Mouse (Mus musculus) liver, embryonic 15.5 days (tissue): ENCODE results near the gene Gdf10. TPM values are rescaled to one million over a fixed set of nuclear protein-coding genes. Genes with fewer than 3 reads are reported as not detected.

ENCODE experiments used
- ATAC-seq: fragments of 200-750 bp; cut with Nextera tagmentation; 2 replicates; pipeline ENCODE4 v1.8.0; 2017; ENCODE audit warnings: moderate number of reproducible peaks, mild to moderate bottlenecking, moderate library complexity; ENCODE audit not compliant: insufficient read depth
- H3K27ac ChIP-seq: fragments of 300-500 bp; sonication (generic); replicated peaks from 2 replicates; pipeline ENCODE4 v1.5.1; 2015; ENCODE audit warnings: mild to moderate bottlenecking, inconsistent platforms
- H3K27me3 ChIP-seq: fragments of 300-500 bp; sonication (generic); 2 replicates; pipeline ENCODE4 v1.6.1; 2015; ENCODE audit warnings: mild to moderate bottlenecking, inconsistent platforms
- H3K36me3 ChIP-seq: fragments of 300-500 bp; sonication (generic); replicated peaks from 2 replicates; pipeline ENCODE4 v1.6.1; 2015; ENCODE audit warnings: moderate library complexity, mild to moderate bottlenecking, inconsistent platforms
- H3K4me1 ChIP-seq: fragments of 300-500 bp; sonication (generic); replicated peaks from 2 replicates; pipeline ENCODE4 v1.6.1; 2015; ENCODE audit warnings: inconsistent platforms
- H3K4me2 ChIP-seq: fragments of 300-500 bp; sonication (generic); 2 replicates; pipeline ENCODE4 v1.6.1; 2015; ENCODE audit warnings: moderate library complexity, mild to moderate bottlenecking, inconsistent platforms
- H3K4me3 ChIP-seq: fragments of 300-500 bp; sonication (generic); replicated peaks from 2 replicates; pipeline ENCODE4 v1.5.1; 2015; ENCODE audit warnings: mild to moderate bottlenecking, inconsistent platforms
- H3K9ac ChIP-seq: fragments of 300-500 bp; sonication (generic); 2 replicates; pipeline ENCODE4 v1.6.1; 2015; ENCODE audit warnings: moderate library complexity, mild to moderate bottlenecking, inconsistent platforms
- H3K9me3 ChIP-seq: fragments of 300-500 bp; sonication (generic); replicated peaks from 2 replicates; pipeline ENCODE4 v1.6.1; 2016; ENCODE audit warnings: inconsistent platforms
- WGBS: fragments of 180-500 bp; shearing (Covaris S2); methylation state at CpG from one replicate; pipeline ENCODE4 v1.1.7; 2015; ENCODE audit warnings: mixed read lengths; ENCODE audit not compliant: insufficient replicate concordance; 5-methylcytosine and 5-hydroxymethylcytosine counted together
- polyA plus RNA-seq: library from polyadenylated mRNA; unstranded; fragments of >200 nt; fragmentation: Nextera tagmentation; extraction: Ambion mirVana; gene quantifications from 2 replicates; pipeline ENCODE4 v1.2.1, GENCODE M21; 2015

The Gdf10 gene
- polyA plus RNA-seq = 5.6 and 6.4 TPM in 2 replicates

DNA sequence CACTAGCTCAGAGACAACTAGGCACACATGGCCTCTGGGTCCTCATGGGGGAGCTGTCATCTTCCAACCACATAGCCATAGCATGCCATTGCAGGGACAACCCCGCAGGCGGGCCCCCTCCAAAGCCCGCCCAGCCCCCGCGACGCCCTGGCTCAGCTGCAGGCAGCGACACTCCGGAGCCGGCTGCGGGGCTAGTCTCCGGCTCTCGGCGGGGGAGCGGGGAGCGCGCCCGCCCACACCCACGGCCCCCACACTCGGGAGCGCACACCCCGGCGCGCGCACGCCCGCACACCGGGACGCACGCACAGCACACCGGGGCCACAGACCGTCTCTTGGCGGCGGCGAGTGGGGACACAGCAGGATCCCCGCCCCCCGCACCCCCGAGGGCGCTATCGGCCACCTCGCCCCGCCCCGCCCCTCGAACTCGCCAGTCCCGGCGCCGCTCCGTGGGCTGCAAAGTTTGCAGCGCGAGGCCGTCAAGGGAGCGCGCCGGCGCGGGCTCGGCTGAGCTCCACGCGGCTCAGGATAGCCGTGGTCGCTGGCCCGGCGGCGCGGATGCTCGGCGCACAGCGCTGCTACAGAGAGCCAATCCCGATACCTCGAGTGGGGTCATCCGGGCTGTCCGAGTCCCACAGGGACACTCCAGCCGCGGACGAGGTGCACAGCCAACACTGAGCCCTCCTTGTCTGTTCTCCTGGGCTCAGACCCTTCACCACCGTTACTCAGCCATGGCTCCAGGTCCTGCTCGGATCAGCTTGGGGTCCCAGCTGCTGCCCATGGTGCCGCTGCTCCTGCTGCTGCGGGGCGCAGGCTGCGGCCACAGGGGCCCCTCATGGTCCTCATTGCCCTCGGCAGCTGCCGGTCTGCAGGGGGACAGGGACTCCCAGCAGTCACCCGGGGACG is at the start of gene Gdf10:
TSS of gene Gdf10 (plus strand) at position 420 of the 903 bp plus-strand sequence.
- H3K36me3 ChIP-seq = no peaks in the 10 kb centered on the region
- no peak within 1 kb of the TSS for H3K9ac ChIP-seq
- peaks cover 63% of the 10 kb centered on the region for H3K27me3 ChIP-seq
- H3K27ac ChIP-seq = no peak within 1 kb of the TSS
- peak within 1 kb of the TSS; percentile 57 for H3K4me2 ChIP-seq
- H3K9me3 ChIP-seq = no peaks in the 10 kb centered on the region
- H3K4me1 ChIP-seq = no peaks in the 10 kb centered on the region
- 1% methylated on average over 85 of the region's 85 CpGs for WGBS
- ATAC-seq = no peak
- H3K4me3 ChIP-seq = peak within 1 kb of the TSS; percentile 36

DNA sequence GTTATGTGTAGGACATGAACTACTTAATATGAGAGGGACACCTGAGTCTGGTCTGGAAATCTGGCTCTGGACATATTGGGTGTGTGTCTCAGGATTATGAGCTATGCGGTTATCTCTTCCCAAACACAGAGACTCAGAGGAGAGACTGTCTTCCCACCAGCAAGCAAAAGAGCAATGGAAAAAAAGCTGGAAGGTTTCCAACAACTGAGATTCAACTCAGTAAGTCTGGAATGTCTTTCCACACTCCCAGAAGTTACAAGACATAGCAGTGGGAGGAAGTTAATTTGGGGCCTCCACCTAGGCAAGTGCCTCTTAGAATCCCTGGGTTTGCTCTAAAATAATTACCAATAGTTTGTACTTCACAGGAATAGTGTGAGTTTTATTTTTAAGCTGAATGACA is 44.6 kb upstream of the Gdf10 start:
- H3K4me1 ChIP-seq = no peaks in the 10 kb centered on the region
- H3K4me3 ChIP-seq = no peak overlapping the region
- H3K27me3 ChIP-seq = no peaks in the 10 kb centered on the region
- H3K36me3 ChIP-seq = no peaks in the 10 kb centered on the region
- ATAC-seq = no peak
- no peak overlapping the region for H3K9ac ChIP-seq
- WGBS = 73% methylated on average over 1 of the region's 1 CpGs
- H3K9me3 ChIP-seq = no peaks in the 10 kb centered on the region
- H3K4me2 ChIP-seq = no peak overlapping the region
- no peak overlapping the region for H3K27ac ChIP-seq

DNA sequence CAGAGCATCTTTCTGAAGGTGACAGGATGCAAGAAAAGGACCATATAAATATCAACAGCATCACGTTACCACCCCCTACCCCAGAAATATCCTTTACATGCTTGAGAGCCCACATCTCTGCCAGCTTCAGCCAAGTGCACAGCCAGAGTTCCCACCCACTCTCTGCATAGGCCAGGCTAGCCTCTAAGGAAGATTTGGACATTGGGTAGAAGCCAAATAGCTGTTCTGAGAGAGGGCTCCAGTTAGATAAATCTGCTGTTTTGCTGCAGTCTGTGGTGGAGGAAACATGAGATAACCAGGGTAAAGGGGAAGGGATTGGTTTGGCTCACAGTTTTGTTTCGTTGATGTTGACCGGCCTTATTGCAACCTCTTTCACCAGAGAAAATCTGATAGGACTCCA is 43.2 kb upstream of the Gdf10 start:
- H3K9ac ChIP-seq = no peak overlapping the region
- no peaks in the 10 kb centered on the region for H3K36me3 ChIP-seq
- no peak overlapping the region for H3K4me2 ChIP-seq
- H3K27ac ChIP-seq = no peak overlapping the region
- ATAC-seq = no peak
- no peaks in the 10 kb centered on the region for H3K4me1 ChIP-seq
- H3K27me3 ChIP-seq = no peaks in the 10 kb centered on the region
- H3K9me3 ChIP-seq = no peaks in the 10 kb centered on the region
- 63% methylated on average over 3 of the region's 3 CpGs for WGBS
- H3K4me3 ChIP-seq = no peak overlapping the region

DNA sequence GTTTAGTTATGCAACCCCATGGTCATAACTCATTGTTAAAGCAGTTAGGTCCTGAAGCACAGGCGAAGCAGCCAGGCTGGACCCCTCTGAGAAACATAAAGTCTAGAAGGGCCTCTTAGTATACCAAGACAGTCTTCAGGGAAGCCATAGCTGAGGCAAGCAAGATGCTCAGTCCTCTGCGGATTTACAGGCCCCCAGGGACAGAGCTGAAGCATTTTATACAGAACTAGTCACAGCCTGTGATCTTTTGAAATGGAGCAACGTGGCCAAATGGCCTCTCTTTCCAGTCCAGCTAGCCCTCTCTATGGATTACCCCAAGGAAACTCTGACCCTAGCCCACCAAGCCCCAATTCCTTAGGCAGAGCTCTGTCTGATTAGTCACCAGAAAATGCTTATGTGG is 41.9 kb upstream of the Gdf10 start:
- H3K36me3 ChIP-seq = no peaks in the 10 kb centered on the region
- no peaks in the 10 kb centered on the region for H3K4me1 ChIP-seq
- H3K27me3 ChIP-seq = no peaks in the 10 kb centered on the region
- H3K4me3 ChIP-seq = no peak overlapping the region
- H3K4me2 ChIP-seq = no peak overlapping the region
- H3K9me3 ChIP-seq = no peaks in the 10 kb centered on the region
- no peak for ATAC-seq
- 43% methylated on average over 3 of the region's 3 CpGs for WGBS
- H3K9ac ChIP-seq = no peak overlapping the region
- H3K27ac ChIP-seq = no peak overlapping the region

DNA sequence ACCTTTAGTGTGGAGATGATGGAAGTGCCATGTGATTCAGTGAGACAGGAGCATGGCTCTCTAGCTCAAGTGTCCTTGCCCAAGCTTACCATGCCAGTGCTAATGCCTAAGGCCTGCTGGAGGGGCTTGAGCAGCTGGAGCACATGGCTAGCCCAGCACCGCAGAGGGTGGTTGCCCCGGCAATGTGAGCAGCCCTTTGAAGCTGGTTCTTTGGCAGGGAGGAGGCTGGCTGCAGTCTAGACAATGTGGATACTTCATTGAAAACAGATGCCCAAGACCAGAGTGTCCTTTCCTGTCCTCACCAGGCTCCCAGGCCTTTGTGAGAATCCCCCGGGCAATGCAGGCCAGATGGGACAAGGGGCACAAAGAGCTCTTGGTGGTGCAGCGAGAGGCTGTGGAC is 40.3 kb upstream of the Gdf10 start:
- Histone ChIP-seq H3K4me3 (no peak overlapping the region), H3K27ac (no peak overlapping the region), H3K4me2 (no peak overlapping the region), H3K9me3 (no peaks in the 10 kb centered on the region), H3K9ac (no peak overlapping the region), H3K27me3 (no peaks in the 10 kb centered on the region), H3K4me1 (no peaks in the 10 kb centered on the region), H3K36me3 (no peaks in the 10 kb centered on the region)
- 64% methylated on average over 4 of the region's 4 CpGs for WGBS
- ATAC-seq = no peak

DNA sequence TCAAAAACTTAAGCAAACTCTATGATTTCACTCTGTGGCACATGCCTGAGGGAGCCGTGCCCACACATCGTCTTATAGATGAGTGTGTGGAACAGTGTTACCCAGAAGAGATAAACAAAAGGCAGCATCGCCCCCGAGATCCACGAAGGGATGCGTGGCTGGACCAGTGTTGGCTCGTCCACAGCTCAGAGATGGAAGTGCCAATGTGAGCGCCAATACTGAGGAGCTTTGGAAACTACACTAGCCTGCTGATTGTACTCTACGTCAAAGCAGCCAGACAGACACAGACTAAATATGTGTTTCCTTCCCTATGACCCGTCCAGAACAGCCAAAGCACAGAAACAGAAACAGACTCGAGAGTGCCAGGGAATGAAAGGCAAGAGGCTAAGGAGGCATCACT is 37.9 kb upstream of the Gdf10 start:
- no peaks in the 10 kb centered on the region for H3K36me3 ChIP-seq
- no peak for ATAC-seq
- H3K4me1 ChIP-seq = no peaks in the 10 kb centered on the region
- WGBS = 57% methylated on average over 11 of the region's 11 CpGs
- H3K27ac ChIP-seq = no peak overlapping the region
- H3K27me3 ChIP-seq = no peaks in the 10 kb centered on the region
- H3K9ac ChIP-seq = no peak overlapping the region
- H3K9me3 ChIP-seq = no peaks in the 10 kb centered on the region
- H3K4me2 ChIP-seq = no peak overlapping the region
- H3K4me3 ChIP-seq = no peak overlapping the region

DNA sequence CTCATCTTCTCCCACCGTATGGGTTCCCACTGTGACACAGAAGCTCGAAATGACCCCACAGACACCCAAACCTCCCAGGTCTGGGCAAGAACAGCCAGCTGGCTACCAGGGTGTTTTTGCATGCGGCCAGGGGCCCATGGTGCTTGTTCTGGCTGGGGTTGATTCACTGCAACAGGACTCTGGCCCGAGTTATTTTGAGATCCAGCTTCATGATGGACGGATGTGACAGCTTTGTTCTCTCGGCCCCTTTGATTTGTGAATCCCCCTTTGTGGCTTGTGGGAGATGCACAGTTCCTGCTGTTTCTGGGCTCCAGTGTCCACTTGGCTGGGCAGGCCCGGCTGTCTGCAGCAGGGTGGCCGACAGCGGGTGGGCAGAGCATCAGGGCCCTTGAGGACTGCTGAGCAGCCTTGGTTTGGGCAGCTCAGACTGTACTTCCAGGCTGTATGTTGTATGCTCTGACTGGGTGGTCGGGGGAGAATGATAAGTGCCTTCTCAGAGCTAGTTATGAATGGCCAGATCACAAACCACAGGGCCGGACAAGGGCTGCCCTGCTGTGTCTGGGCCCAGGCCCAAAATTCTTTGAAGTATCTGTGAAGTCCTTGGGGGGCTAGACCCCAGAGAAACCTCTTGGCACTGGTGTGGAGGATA is 34.9 kb upstream of the Gdf10 start:
- 57% methylated on average over 11 of the region's 11 CpGs for WGBS
- ATAC-seq = no peak

DNA sequence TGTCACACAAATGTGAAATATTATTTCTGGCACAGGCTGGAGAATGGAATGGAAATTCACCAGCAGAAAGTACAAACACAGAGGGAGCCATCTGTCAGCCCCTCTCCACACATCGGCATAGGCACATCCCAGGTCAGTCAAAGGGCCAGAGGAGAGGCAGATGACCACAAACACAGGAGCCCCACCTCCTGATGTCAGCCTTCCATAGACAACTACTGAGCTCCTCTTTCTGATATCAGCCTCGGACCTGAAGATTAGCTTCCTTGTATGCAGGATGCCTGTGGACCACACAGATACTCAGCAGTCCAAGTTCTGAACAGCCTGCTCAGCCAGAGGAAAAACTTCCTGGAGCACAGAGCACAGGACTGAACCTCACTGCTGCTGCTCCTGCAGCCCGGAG is 33.4 kb upstream of the Gdf10 start:
- Histone ChIP-seq H3K27ac (no peak overlapping the region), H3K4me1 (no peaks in the 10 kb centered on the region), H3K9ac (no peak overlapping the region), H3K4me2 (no peak overlapping the region), H3K4me3 (no peak overlapping the region), H3K9me3 (no peaks in the 10 kb centered on the region), H3K27me3 (no peaks in the 10 kb centered on the region), H3K36me3 (no peaks in the 10 kb centered on the region)
- ATAC-seq = no peak
- 61% methylated on average over 3 of the region's 3 CpGs for WGBS

More for the DNA sequence above, 34.9 kb upstream of the Gdf10 start:
- Histone ChIP-seq H3K36me3 (no peaks in the 10 kb centered on the region), H3K9ac (no peak overlapping the region), H3K9me3 (no peaks in the 10 kb centered on the region), H3K27me3 (no peaks in the 10 kb centered on the region), H3K27ac (no peak overlapping the region), H3K4me2 (no peak overlapping the region), H3K4me3 (no peak overlapping the region), H3K4me1 (no peaks in the 10 kb centered on the region)

DNA sequence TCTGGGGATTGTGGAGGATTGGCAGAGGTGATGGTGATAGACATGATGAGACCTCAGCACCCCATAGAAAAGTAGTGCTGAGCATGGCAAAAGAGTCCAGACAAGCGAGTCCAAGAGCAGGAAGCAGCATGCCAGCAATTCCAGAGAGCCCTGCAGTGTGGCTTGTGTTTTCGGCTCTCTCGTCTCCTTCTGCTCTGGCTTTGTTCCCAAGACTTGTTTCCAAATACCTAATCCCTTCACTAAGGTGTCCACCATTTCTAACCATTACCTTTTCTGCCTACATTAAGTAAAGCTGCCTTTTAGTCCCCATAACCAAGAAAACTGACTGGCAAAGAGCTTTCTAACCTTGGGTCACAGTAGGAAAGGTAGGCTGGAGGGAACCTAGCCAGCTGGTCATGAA is 31.9 kb upstream of the Gdf10 start:
- WGBS = 76% methylated on average over 3 of the region's 3 CpGs
- Histone ChIP-seq H3K27ac (no peak overlapping the region), H3K9ac (no peak overlapping the region), H3K27me3 (no peaks in the 10 kb centered on the region), H3K36me3 (no peaks in the 10 kb centered on the region), H3K4me1 (no peaks in the 10 kb centered on the region), H3K4me2 (no peak overlapping the region), H3K4me3 (no peak overlapping the region), H3K9me3 (no peaks in the 10 kb centered on the region)
- no peak for ATAC-seq

DNA sequence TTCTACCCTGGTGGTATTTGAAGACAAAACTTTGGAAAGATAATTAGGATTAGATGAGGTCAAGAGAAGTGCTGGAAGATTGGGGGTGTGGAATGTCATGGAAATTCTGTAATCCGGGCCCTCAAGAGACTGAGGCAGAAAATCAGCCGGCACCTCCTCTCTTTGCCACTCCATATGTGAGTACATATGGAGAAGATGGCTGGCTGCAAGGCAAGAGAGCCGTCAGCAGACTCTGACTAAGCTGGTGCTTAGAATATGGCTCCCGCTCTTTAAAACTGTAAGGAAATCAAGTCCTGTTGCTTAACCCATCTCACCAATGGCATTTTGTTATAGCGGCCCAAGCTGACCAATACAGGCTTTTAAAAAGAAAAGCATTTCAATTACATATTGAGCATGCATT is 27.6 kb upstream of the Gdf10 start:
- Histone ChIP-seq H3K36me3 (no peaks in the 10 kb centered on the region), H3K9me3 (no peaks in the 10 kb centered on the region), H3K27ac (no peak overlapping the region), H3K4me3 (no peak overlapping the region), H3K4me2 (no peak overlapping the region), H3K27me3 (no peaks in the 10 kb centered on the region), H3K9ac (no peak overlapping the region), H3K4me1 (no peaks in the 10 kb centered on the region)
- WGBS = 69% methylated on average over 5 of the region's 5 CpGs
- no peak for ATAC-seq

DNA sequence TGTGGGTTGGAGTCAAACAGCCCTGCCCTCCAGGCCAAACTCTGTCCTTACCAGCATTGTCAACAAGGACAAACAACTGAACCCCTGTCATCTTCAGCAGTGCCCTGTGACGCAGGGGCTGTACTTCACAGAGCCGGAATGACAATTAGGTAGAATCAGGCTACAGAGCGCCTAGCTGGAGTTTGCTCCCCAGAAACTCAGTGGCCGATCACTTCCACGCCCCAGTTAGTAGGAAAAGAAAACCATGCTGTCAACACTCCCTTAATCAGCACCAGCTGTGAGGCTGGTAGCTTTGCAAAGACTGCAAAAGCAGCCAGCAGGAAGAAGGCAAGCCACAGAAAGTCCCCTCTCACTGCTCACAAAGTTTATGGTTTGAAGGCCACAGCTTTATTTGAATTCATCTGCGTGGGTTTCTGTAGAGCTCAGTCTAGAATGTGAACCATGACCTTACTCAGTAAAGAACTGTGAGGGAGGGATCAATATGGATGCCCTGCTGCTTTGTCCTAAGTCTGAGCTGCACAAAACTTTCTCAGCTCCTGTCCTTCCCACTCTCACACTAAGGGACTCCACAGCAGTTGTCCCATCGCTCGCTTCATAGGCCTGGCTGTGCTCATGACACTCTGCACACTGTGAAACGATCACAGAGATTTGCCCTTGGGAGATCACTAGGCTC is 26.6 kb upstream of the Gdf10 start:
- no peak overlapping the region for H3K4me2 ChIP-seq
- no peaks in the 10 kb centered on the region for H3K27me3 ChIP-seq
- no peak overlapping the region for H3K4me3 ChIP-seq
- H3K9me3 ChIP-seq = no peaks in the 10 kb centered on the region
- WGBS = 46% methylated on average over 9 of the region's 9 CpGs
- H3K9ac ChIP-seq = no peak overlapping the region
- no peaks in the 10 kb centered on the region for H3K36me3 ChIP-seq
- ATAC-seq = no peak
- no peak overlapping the region for H3K27ac ChIP-seq
- H3K4me1 ChIP-seq = no peaks in the 10 kb centered on the region
